Mouse (Mus musculus) limb, embryonic 15.5 days (tissue): ENCODE data around the gene Ino80. TPM values are rescaled to one million over a fixed set of nuclear protein-coding genes. Genes with fewer than 3 reads are reported as not detected.

Source experiments
- ATAC-seq: fragments of 200-750 bp; cut with Nextera tagmentation; 2 replicates; pipeline ENCODE4 v1.8.0; 2017; ENCODE audit warnings: low read depth, moderate TSS enrichment; ENCODE audit not compliant: insufficient number of reproducible peaks, low FRiP score, low TSS enrichment
- H3K27ac ChIP-seq: fragments of 300-500 bp; sonication (generic); 2 replicates; pipeline ENCODE4 v1.5.1; 2015; ENCODE audit warnings: moderate library complexity, mild to moderate bottlenecking, inconsistent platforms
- H3K27me3 ChIP-seq: fragments of 300-500 bp; sonication (generic); 2 replicates; pipeline ENCODE4 v1.6.1; 2015; ENCODE audit warnings: inconsistent platforms
- H3K36me3 ChIP-seq: fragments of 300-500 bp; sonication (generic); 2 replicates; pipeline ENCODE4 v1.6.1; 2015; ENCODE audit warnings: inconsistent platforms
- H3K4me1 ChIP-seq: fragments of 300-500 bp; sonication (generic); 2 replicates; pipeline ENCODE4 v1.6.1; 2015; ENCODE audit warnings: inconsistent platforms
- H3K4me2 ChIP-seq: fragments of 300-500 bp; sonication (generic); 2 replicates; pipeline ENCODE4 v1.6.1; 2015; ENCODE audit warnings: mild to moderate bottlenecking, inconsistent platforms
- H3K4me3 ChIP-seq: fragments of 300-500 bp; sonication (generic); 2 replicates; pipeline ENCODE4 v1.5.1; 2015; ENCODE audit warnings: mild to moderate bottlenecking, inconsistent platforms
- H3K9ac ChIP-seq: fragments of 300-500 bp; sonication (generic); 2 replicates; pipeline ENCODE4 v1.6.1; 2015; ENCODE audit warnings: inconsistent platforms
- H3K9me3 ChIP-seq: fragments of 300-500 bp; sonication (generic); 2 replicates; pipeline ENCODE4 v1.6.1; 2016; ENCODE audit warnings: inconsistent platforms
- WGBS: fragments of 180-500 bp; shearing (Covaris S2); methylation state at CpG from one replicate; pipeline ENCODE4 v1.1.7; 2015; 5-methylcytosine and 5-hydroxymethylcytosine counted together
- polyA plus RNA-seq: library from polyadenylated mRNA; unstranded; fragments of >200 nt; fragmentation: Nextera tagmentation; extraction: Ambion mirVana; gene quantifications from 2 replicates; pipeline ENCODE4 v1.2.1, GENCODE M21; 2015

Ino80 gene
- polyA plus RNA-seq, 1 experiment from 2014 or later: 4.0 TPM

GRCm38 (mm10) chr2:119496082-119496481 lies 18.6 kb upstream of the Ino80 start:
- no peak overlapping the region for H3K27ac ChIP-seq
- no peak for ATAC-seq

GRCm38 (mm10) chr2:119491953-119492352 lies 14.5 kb upstream of the Ino80 start:
- H3K4me1 ChIP-seq: no peaks in the 10 kb centered on the region
- WGBS: 51% methylated on average over 5 of the region's 5 CpGs
- ATAC-seq: no peak

More at GRCm38 (mm10) chr2:119496082-119496481, 18.6 kb upstream of the Ino80 start:
- no peak overlapping the region for H3K4me3 ChIP-seq
- no peaks in the 10 kb centered on the region for H3K27me3 ChIP-seq
- WGBS: 85% methylated on average over 2 of the region's 2 CpGs
- no peaks in the 10 kb centered on the region for H3K36me3 ChIP-seq
- no peak overlapping the region for H3K9ac ChIP-seq
- H3K4me1 ChIP-seq: no peaks in the 10 kb centered on the region
- no peak overlapping the region for H3K4me2 ChIP-seq
- no peaks in the 10 kb centered on the region for H3K9me3 ChIP-seq

GRCm38 (mm10) chr2:119486488-119486887 lies 9.0 kb upstream of the Ino80 start:
- H3K9me3 ChIP-seq: no peaks in the 10 kb centered on the region
- 13% methylated on average over 4 of the region's 4 CpGs for WGBS
- no peak overlapping the region for H3K4me2 ChIP-seq
- ATAC-seq: no peak
- no peaks in the 10 kb centered on the region for H3K27me3 ChIP-seq
- H3K27ac ChIP-seq: no peak overlapping the region
- H3K36me3 ChIP-seq: no peaks in the 10 kb centered on the region
- H3K9ac ChIP-seq: no peak overlapping the region
- no peaks in the 10 kb centered on the region for H3K4me1 ChIP-seq
- H3K4me3 ChIP-seq: no peak overlapping the region

More at GRCm38 (mm10) chr2:119491953-119492352, 14.5 kb upstream of the Ino80 start:
- Histone ChIP-seq H3K27me3 (no peaks in the 10 kb centered on the region), H3K36me3 (no peaks in the 10 kb centered on the region), H3K27ac (no peak overlapping the region), H3K4me2 (no peak overlapping the region), H3K4me3 (no peak overlapping the region), H3K9me3 (no peaks in the 10 kb centered on the region), H3K9ac (no peak overlapping the region)

- H3K27ac ChIP-seq: no peak overlapping the region
- H3K27me3 ChIP-seq: no peaks in the 10 kb centered on the region
- no peak for ATAC-seq
- H3K9ac ChIP-seq: no peak overlapping the region
- no peaks in the 10 kb centered on the region for H3K9me3 ChIP-seq
- no peak overlapping the region for H3K4me3 ChIP-seq
- H3K4me2 ChIP-seq: no peak overlapping the region
- no peaks in the 10 kb centered on the region for H3K36me3 ChIP-seq
- H3K4me1 ChIP-seq: no peaks in the 10 kb centered on the region
- 91% methylated on average over 1 of the region's 1 CpGs for WGBS
These were observed 4.8 kb upstream of the Ino80 start for GRCm38 (mm10) chr2:119482307-119482706.

- Histone ChIP-seq H3K27ac (peak overlapping the region; percentile 99), H3K9me3 (no peaks in the 10 kb centered on the region), H3K4me1 (peaks cover 5% of the 10 kb centered on the region; the same call in 1 of the 2 replicates), H3K9ac (peak overlapping the region; percentile 66), H3K4me2 (peak overlapping the region; percentile 59), H3K36me3 (no peaks in the 10 kb centered on the region), H3K4me3 (peak overlapping the region; percentile 84), H3K27me3 (no peaks in the 10 kb centered on the region)
- 11% methylated on average over 9 of the region's 9 CpGs for WGBS
- no peak for ATAC-seq
These were observed 886 bp upstream of the Ino80 start for GRCm38 (mm10) chr2:119478397-119478749.

- H3K36me3 ChIP-seq: 0 out of 2 replicates have a peak, but pooled peaks cover 3% of the 10 kb centered on the region
- no peaks in the 10 kb centered on the region for H3K9me3 ChIP-seq
- H3K27ac ChIP-seq: peak overlapping the region; percentile 99
- H3K4me1 ChIP-seq: peaks cover 5% of the 10 kb centered on the region; the same call in 1 of the 2 replicates
- H3K4me2 ChIP-seq: peak overlapping the region; percentile 59
- WGBS: under 1% methylated on average over 43 of the region's 44 CpGs
- H3K27me3 ChIP-seq: no peaks in the 10 kb centered on the region
- peak overlapping the region; percentile 84 for H3K4me3 ChIP-seq
- peak overlapping the region; percentile 99 for H3K9ac ChIP-seq
- ATAC-seq: peak; percentile 53
These were observed 681 bp downstream of the Ino80 start for GRCm38 (mm10) chr2:119476621-119477391.

GRCm38 (mm10) chr2:119476166-119476565 lies 1.3 kb downstream of the Ino80 start:
- H3K27me3 ChIP-seq: no peaks in the 10 kb centered on the region
- H3K4me1 ChIP-seq: peaks cover 5% of the 10 kb centered on the region; the same call in 1 of the 2 replicates
- H3K9me3 ChIP-seq: no peaks in the 10 kb centered on the region
- H3K4me2 ChIP-seq: peak overlapping the region; percentile 59
- 0 out of 2 replicates have a peak overlapping the region, but pooled peaks have one; percentile 14 for H3K9ac ChIP-seq
- 0 out of 2 replicates have a peak, but pooled peaks cover 3% of the 10 kb centered on the region for H3K36me3 ChIP-seq
- ATAC-seq: no peak
- whole genome bisulfite sequencing: 9% methylated on average over 7 of the region's 7 CpGs
- H3K4me3 ChIP-seq: peak overlapping the region; percentile 84
- peak overlapping the region; percentile 99 for H3K27ac ChIP-seq

- no peaks in the 10 kb centered on the region for H3K9me3 ChIP-seq
- H3K4me2 ChIP-seq: no peak overlapping the region
- no peaks in the 10 kb centered on the region for H3K4me1 ChIP-seq
- H3K27me3 ChIP-seq: no peaks in the 10 kb centered on the region
- no peak overlapping the region for H3K27ac ChIP-seq
- H3K4me3 ChIP-seq: no peak overlapping the region
- WGBS: 57% methylated on average over 4 of the region's 4 CpGs
- no peak overlapping the region for H3K9ac ChIP-seq
- no peak for ATAC-seq
- H3K36me3 ChIP-seq: peaks cover 10% of the 10 kb centered on the region
These were observed 13.5 kb downstream of the Ino80 start for GRCm38 (mm10) chr2:119463945-119464344.

- Histone ChIP-seq H3K36me3 (peaks cover 10% of the 10 kb centered on the region), H3K27ac (no peak overlapping the region), H3K27me3 (no peaks in the 10 kb centered on the region), H3K4me3 (no peak overlapping the region), H3K4me1 (no peaks in the 10 kb centered on the region), H3K4me2 (no peak overlapping the region), H3K9me3 (no peaks in the 10 kb centered on the region), H3K9ac (no peak overlapping the region)
- 89% methylated on average over 5 of the region's 5 CpGs for WGBS
- no peak for ATAC-seq
These were observed 14.2 kb downstream of the Ino80 start for GRCm38 (mm10) chr2:119463114-119463775.

- H3K9me3 ChIP-seq: no peaks in the 10 kb centered on the region
- H3K4me2 ChIP-seq: no peak overlapping the region
- H3K36me3 ChIP-seq: peaks cover 15% of the 10 kb centered on the region
- WGBS: 94% methylated on average over 3 of the region's 3 CpGs
- H3K27me3 ChIP-seq: no peaks in the 10 kb centered on the region
- no peak for ATAC-seq
- no peak overlapping the region for H3K27ac ChIP-seq
- H3K4me3 ChIP-seq: no peak overlapping the region
- no peaks in the 10 kb centered on the region for H3K4me1 ChIP-seq
- no peak overlapping the region for H3K9ac ChIP-seq
These were observed 16.5 kb downstream of the Ino80 start for GRCm38 (mm10) chr2:119461028-119461427.

GRCm38 (mm10) chr2:119454558-119454957 lies 22.9 kb downstream of the Ino80 start:
- Histone ChIP-seq H3K36me3 (peaks cover 34% of the 10 kb centered on the region), H3K4me1 (no peaks in the 10 kb centered on the region), H3K4me3 (no peak overlapping the region), H3K9ac (no peak overlapping the region), H3K27ac (no peak overlapping the region), H3K4me2 (no peak overlapping the region), H3K27me3 (no peaks in the 10 kb centered on the region), H3K9me3 (no peaks in the 10 kb centered on the region)
- WGBS: 85% methylated on average over 3 of the region's 3 CpGs
- no peak for ATAC-seq

- H3K27ac ChIP-seq: no peak overlapping the region
- H3K4me3 ChIP-seq: no peak overlapping the region
- peaks cover 41% of the 10 kb centered on the region for H3K36me3 ChIP-seq
- no peak overlapping the region for H3K4me2 ChIP-seq
- H3K4me1 ChIP-seq: no peaks in the 10 kb centered on the region
- no peaks in the 10 kb centered on the region for H3K27me3 ChIP-seq
- 93% methylated on average over 1 of the region's 1 CpGs for WGBS
- H3K9me3 ChIP-seq: no peaks in the 10 kb centered on the region
- no peak for ATAC-seq
- no peak overlapping the region for H3K9ac ChIP-seq
These were observed 40.5 kb downstream of the Ino80 start for GRCm38 (mm10) chr2:119436988-119437387.
